Mouse (Mus musculus) brain, embryonic 14.5 days (tissue): Measurements from ENCODE around the gene Cblc.

Experiments used
- CTCF ChIP-seq: fragments of 200-500 bp; IDR thresholded peaks from 2 replicates; pipeline ENCODE4 v1.5.1; 2012; ENCODE audit warnings: inconsistent platforms, mild to moderate bottlenecking, moderate library complexity, borderline replicate concordance; ENCODE audit not compliant: insufficient read depth, insufficient read length; ENCODE audit errors: extremely low read depth
- POLR2A ChIP-seq: fragments of 200-500 bp; IDR thresholded peaks from 2 replicates; pipeline ENCODE4 v1.6.1; 2012; ENCODE audit warnings: mild to moderate bottlenecking, inconsistent platforms, borderline replicate concordance; ENCODE audit not compliant: poor library complexity, insufficient read depth, insufficient read length, severe bottlenecking; ENCODE audit errors: extremely low read depth

GRCm38 (mm10) chr7:19813161-19813560 is 16.6 kb upstream of the Cblc start:
- TF ChIP-seq CTCF (no peak), POLR2A (no peak)
